Mouse (Mus musculus) heart, adult 2 months (tissue): ENCODE results near the gene Tcf7l2. TPM values are rescaled to one million over a fixed set of nuclear protein-coding genes. Genes with fewer than 3 reads are reported as not detected.

Experiments used
- DNase-seq, 2 experiments: peaks; one replicate each; pipeline ENCODE4 v3.0.0; 2021
- H3K27ac ChIP-seq: fragments of 200-600 bp; 2 replicates; pipeline ENCODE4 v1.8.1; 2022
- H3K27me3 ChIP-seq: fragments of 200-500 bp; 2 replicates; pipeline ENCODE4 v1.6.1; 2012; ENCODE audit warnings: mild to moderate bottlenecking, low read length, inconsistent platforms, mixed read lengths; ENCODE audit not compliant: control insufficient read depth, insufficient read depth
- H3K36me3 ChIP-seq: fragments of 200-500 bp; 2 replicates; pipeline ENCODE4 v1.6.1; 2012; ENCODE audit warnings: low read length, inconsistent platforms; ENCODE audit not compliant: control insufficient read depth, insufficient read depth
- H3K4me1 ChIP-seq: fragments of 200-500 bp; 2 replicates; pipeline ENCODE4 v1.6.1; 2011; ENCODE audit warnings: low read length; ENCODE audit not compliant: control insufficient read depth, insufficient read depth
- H3K4me3 ChIP-seq: fragments of 200-600 bp; 2 replicates; pipeline ENCODE4 v1.8.1; 2022
- H3K79me2 ChIP-seq: fragments of 200-500 bp; replicated peaks from 2 replicates; pipeline ENCODE4 v1.6.1; 2012; ENCODE audit warnings: mild to moderate bottlenecking, inconsistent platforms, low read length, moderate library complexity, mixed read lengths; ENCODE audit not compliant: control insufficient read depth, insufficient read depth
- H3K9ac ChIP-seq: fragments of 200-500 bp; 2 replicates; pipeline ENCODE4 v1.6.1; 2012; ENCODE audit warnings: low read depth, mild to moderate bottlenecking, control low read depth, inconsistent platforms, low read length, mixed read lengths
- CTCF ChIP-seq: fragments of 200-600 bp; IDR thresholded peaks from 2 replicates; pipeline ENCODE4 v1.8.1; 2022; ENCODE audit warnings: antibody characterized with exemption, mild to moderate bottlenecking, moderate library complexity
- EP300 ChIP-seq: fragments of 200-500 bp; IDR thresholded peaks from 2 replicates; pipeline ENCODE4 v1.6.1; 2011; ENCODE audit warnings: low read depth, low read length, control low read depth; ENCODE audit not compliant: insufficient read depth
- POLR2A ChIP-seq: fragments of 200-500 bp; IDR thresholded peaks from 2 replicates; pipeline ENCODE4 v1.6.1; 2011; ENCODE audit warnings: mild to moderate bottlenecking, low read depth, low read length, control low read depth; ENCODE audit not compliant: insufficient read depth
- WGBS: fragments of 180-500 bp; shearing (Covaris S2); methylation state at CpG from one replicate; pipeline ENCODE4 v1.1.7; 2018; 5-methylcytosine and 5-hydroxymethylcytosine counted together
- intact Hi-C: fragments of 180-260 bp; cut with DNase I; formaldehyde crosslinking; loops from one replicate; pipeline ENCODE4 v1.15.1; 2025
- polyA plus RNA-seq: library from polyadenylated mRNA; depleted of rRNA; stranded (reverse); fragments of >200 nt; gene quantifications from 2 replicates; pipeline ENCODE4 v1.2.3, GENCODE M21; 2012
- total RNA-seq, 2 experiments: library from RNA; stranded (reverse); gene quantifications; 2 replicates each; pipeline ENCODE4 v1.2.3; 2021

Gene Tcf7l2
- total and polyA plus RNA-seq, 3 experiments = 11.1 to 14.4 (median 13.9) TPM

- Histone ChIP-seq H3K79me2 (no peaks in the 10 kb centered on the region), H3K36me3 (no peaks in the 10 kb centered on the region), H3K9ac (no peak overlapping the region), H3K27me3 (no peaks in the 10 kb centered on the region), H3K4me3 (no peak overlapping the region), H3K4me1 (no peaks in the 10 kb centered on the region), H3K27ac (no peak overlapping the region)
- 97% methylated on average over 3 of the region's 3 CpGs for WGBS
- TF ChIP-seq CTCF = no peak
- no peak for DNase-seq
- intact Hi-C loops = no loop called here
Measured at GRCm38 (mm10) chr19:55964421-55964820, 222.8 kb downstream of the Tcf7l2 start.

GRCm38 (mm10) chr19:55966066-55966465 is 224.4 kb downstream of the Tcf7l2 start:
- H3K36me3 ChIP-seq = no peaks in the 10 kb centered on the region
- TF ChIP-seq POLR2A (no peak), EP300 (no peak), CTCF (no peak)
- intact Hi-C loops = no loop called here
- H3K27ac ChIP-seq = no peak overlapping the region
- WGBS = 29% methylated on average over 7 of the region's 7 CpGs
- no peaks in the 10 kb centered on the region for H3K79me2 ChIP-seq
- H3K9ac ChIP-seq = no peak overlapping the region
- no peaks in the 10 kb centered on the region for H3K4me1 ChIP-seq
- no peaks in the 10 kb centered on the region for H3K27me3 ChIP-seq
- no peak overlapping the region for H3K4me3 ChIP-seq
- DNase-seq = no peak

- TF ChIP-seq POLR2A (no peak), CTCF (no peak), EP300 (no peak)
- 42% methylated on average over 14 of the region's 14 CpGs for WGBS
- DNase-seq = no peak
- H3K27ac ChIP-seq = no peak overlapping the region
- H3K27me3 ChIP-seq = no peaks in the 10 kb centered on the region
- H3K4me1 ChIP-seq = no peaks in the 10 kb centered on the region
- no peak overlapping the region for H3K4me3 ChIP-seq
- no peaks in the 10 kb centered on the region for H3K36me3 ChIP-seq
- H3K79me2 ChIP-seq = no peaks in the 10 kb centered on the region
- intact Hi-C loops = no loop called here
- no peak overlapping the region for H3K9ac ChIP-seq
Measured at GRCm38 (mm10) chr19:55969929-55970531, 228.4 kb downstream of the Tcf7l2 start.

GRCm38 (mm10) chr19:55976073-55976472 is 234.5 kb downstream of the Tcf7l2 start:
- Histone ChIP-seq H3K27me3 (no peaks in the 10 kb centered on the region), H3K4me1 (no peaks in the 10 kb centered on the region), H3K4me3 (no peak overlapping the region), H3K36me3 (no peaks in the 10 kb centered on the region), H3K9ac (no peak overlapping the region), H3K79me2 (no peaks in the 10 kb centered on the region), H3K27ac (no peak overlapping the region)
- intact Hi-C loops = no loop called here
- DNase-seq = no peak
- TF ChIP-seq EP300 = no peak
- TF ChIP-seq CTCF = no peak
- TF ChIP-seq POLR2A = no peak
- WGBS = 88% methylated on average over 9 of the region's 9 CpGs
